Mouse (Mus musculus) forebrain, postnatal 0 days (tissue): ENCODE results near the gene Pex6. TPM values are rescaled to one million over a fixed set of nuclear protein-coding genes. Genes with fewer than 3 reads are reported as not detected.

Experiments
- ATAC-seq: fragments of 200-750 bp; cut with Nextera tagmentation; 2 replicates; pipeline ENCODE4 v1.8.0; 2017; ENCODE audit warnings: mild to moderate bottlenecking, moderate library complexity
- DNase-seq: peaks from one replicate; pipeline ENCODE4 v3.0.0-alpha.2; 2015
- H3K27ac ChIP-seq: fragments of 300-500 bp; sonication (generic); 2 replicates; pipeline ENCODE4 v1.5.1; 2014; ENCODE audit warnings: low read depth, mild to moderate bottlenecking, antibody characterized with exemption, low read length, moderate library complexity, mixed read lengths
- H3K27me3 ChIP-seq: fragments of 300-500 bp; sonication (generic); 2 replicates; pipeline ENCODE4 v1.6.1; 2014; ENCODE audit warnings: mild to moderate bottlenecking, low read length, mixed read lengths; ENCODE audit not compliant: insufficient read depth
- H3K36me3 ChIP-seq: fragments of 300-500 bp; sonication (generic); 2 replicates; pipeline ENCODE4 v1.6.1; 2014; ENCODE audit warnings: mild to moderate bottlenecking, moderate library complexity; ENCODE audit not compliant: insufficient read depth
- H3K4me1 ChIP-seq: fragments of 300-500 bp; sonication (generic); 2 replicates; pipeline ENCODE4 v1.6.1; 2014; ENCODE audit warnings: antibody characterized with exemption; ENCODE audit not compliant: insufficient read depth
- H3K4me2 ChIP-seq: fragments of 300-500 bp; sonication (generic); 2 replicates; pipeline ENCODE4 v1.6.1; 2014; ENCODE audit warnings: low read depth, mild to moderate bottlenecking, moderate library complexity
- H3K4me3 ChIP-seq: fragments of 300-500 bp; sonication (generic); 2 replicates; pipeline ENCODE4 v1.5.1; 2014; ENCODE audit warnings: low read depth, low read length, mixed read lengths
- H3K9ac ChIP-seq: fragments of 300-500 bp; sonication (generic); 2 replicates; pipeline ENCODE4 v1.6.1; 2014; ENCODE audit warnings: mild to moderate bottlenecking
- H3K9me3 ChIP-seq: fragments of 300-500 bp; sonication (generic); 2 replicates; pipeline ENCODE4 v1.6.1; 2016; ENCODE audit warnings: low read length
- CTCF ChIP-seq: sonication (generic); IDR thresholded peaks from 2 replicates; pipeline ENCODE4 v1.5.1; 2016; ENCODE audit warnings: antibody characterized with exemption, control low read depth, low read depth
- WGBS: fragments of 180-500 bp; shearing (Covaris S2); extraction: QIAGEN DNeasy Blood & Tissue Kit; methylation state at CpG from one replicate; pipeline ENCODE4 v1.1.7; 2014; 5-methylcytosine and 5-hydroxymethylcytosine counted together
- polyA plus RNA-seq: library from polyadenylated mRNA; unstranded; fragments of >200 nt; fragmentation: Nextera tagmentation; extraction: Ambion mirVana; gene quantifications from 2 replicates; pipeline ENCODE4 v1.2.1, GENCODE M21; 2015
- total RNA-seq: library from RNA; depleted of rRNA; stranded (reverse); fragments of >200 nt; gene quantifications from 2 replicates; pipeline ENCODE4 v1.2.3, GENCODE M21; 2014; rRNA removed

The Pex6 gene
- total RNA-seq (36.5 and 37.9 TPM in 2 replicates), polyA plus RNA-seq (19.6 TPM in 2 replicates)

- ATAC-seq (peak; percentile 97), DNase-seq (peak; percentile 94)
- peak within 1 kb of the TSS; percentile 100 for H3K4me3 ChIP-seq
- H3K4me1 ChIP-seq: no peaks in the 10 kb centered on the region
- peak within 1 kb of the TSS; percentile 96 for H3K4me2 ChIP-seq
- peaks cover 19% of the 10 kb centered on the region for H3K36me3 ChIP-seq
- H3K27ac ChIP-seq: peak within 1 kb of the TSS; percentile 76
- peak; percentile 27; the same call in 1 of the 2 replicates for TF ChIP-seq CTCF
- WGBS: 8% methylated on average over 35 of the region's 36 CpGs
- H3K27me3 ChIP-seq: no peaks in the 10 kb centered on the region
- no peaks in the 10 kb centered on the region for H3K9me3 ChIP-seq
- H3K9ac ChIP-seq: peak within 1 kb of the TSS; percentile 78
Measured at GRCm38 (mm10) chr17:46710959-46711597, at the start of gene Pex6. Gene Pex6, plus strand, starts transcription at chr17:46711463.

DNA sequence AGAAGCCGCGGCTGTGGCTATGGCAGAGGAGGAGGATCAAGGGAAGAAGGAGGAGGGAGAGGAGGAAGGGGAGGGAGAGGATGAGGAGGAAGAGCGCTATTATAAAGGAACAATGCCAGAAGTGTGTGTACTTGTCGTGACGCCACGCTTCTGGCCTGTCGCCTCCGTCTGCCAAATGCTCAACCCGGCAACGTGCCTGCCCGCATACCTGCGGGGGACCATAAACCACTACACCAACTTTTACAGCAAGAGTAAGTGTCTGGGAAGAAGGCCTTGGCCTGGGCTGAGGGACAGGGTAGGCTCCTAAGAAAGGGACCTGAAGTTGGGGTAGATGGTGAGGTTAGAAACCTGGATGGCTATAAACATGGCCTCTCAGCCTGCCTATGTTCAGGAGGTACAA is 49.3 kb upstream of the Pex6 start:
- no peak overlapping the region for H3K4me3 ChIP-seq
- H3K36me3 ChIP-seq: peaks cover 83% of the 10 kb centered on the region
- no peak overlapping the region for H3K4me2 ChIP-seq
- no peak overlapping the region for H3K9ac ChIP-seq
- ATAC-seq (no peak), DNase-seq (no peak)
- H3K27ac ChIP-seq: no peak overlapping the region
- no peaks in the 10 kb centered on the region for H3K9me3 ChIP-seq
- H3K4me1 ChIP-seq: no peaks in the 10 kb centered on the region
- no peak for TF ChIP-seq CTCF
- no peaks in the 10 kb centered on the region for H3K27me3 ChIP-seq
- WGBS: 89% methylated on average over 12 of the region's 12 CpGs

DNA sequence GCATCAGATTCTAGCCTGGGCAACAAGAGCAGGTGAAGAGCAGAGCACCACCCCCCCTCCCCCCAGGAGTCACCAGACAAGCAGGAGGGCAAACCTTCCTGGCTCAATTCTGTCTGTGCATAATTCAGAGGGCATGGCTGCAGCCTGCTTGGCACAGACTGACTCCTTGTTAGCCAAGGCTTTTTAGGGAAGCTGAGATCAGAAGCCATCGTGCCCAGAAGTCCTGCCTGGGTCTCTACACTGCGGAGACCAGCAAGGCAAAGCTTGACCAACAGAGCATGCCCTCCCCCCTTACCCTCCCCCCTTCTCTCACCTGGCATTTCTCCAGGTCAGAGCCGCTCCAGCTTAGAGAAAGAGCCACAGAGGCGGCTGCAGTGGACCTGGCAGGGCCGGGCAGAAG is 48.5 kb upstream of the Pex6 start:
- H3K9me3 ChIP-seq: no peaks in the 10 kb centered on the region
- H3K4me1 ChIP-seq: no peaks in the 10 kb centered on the region
- no peak overlapping the region for H3K4me2 ChIP-seq
- no peak for TF ChIP-seq CTCF
- DNase-seq: no peak
- no peak overlapping the region for H3K9ac ChIP-seq
- peaks cover 80% of the 10 kb centered on the region for H3K36me3 ChIP-seq
- no peaks in the 10 kb centered on the region for H3K27me3 ChIP-seq
- WGBS: 72% methylated on average over 5 of the region's 5 CpGs
- no peak overlapping the region for H3K4me3 ChIP-seq
- H3K27ac ChIP-seq: no peak overlapping the region
- ATAC-seq: no peak

GRCm38 (mm10) chr17:46667712-46668111 is 43.6 kb upstream of the Pex6 start:
- H3K27ac ChIP-seq: no peak overlapping the region
- 0 out of 2 replicates have a peak, but pooled peaks have one; percentile 20 for ATAC-seq
- no peak overlapping the region for H3K9ac ChIP-seq
- WGBS: 93% methylated on average over 16 of the region's 16 CpGs
- no peak for DNase-seq
- no peak overlapping the region for H3K4me3 ChIP-seq
- no peaks in the 10 kb centered on the region for H3K27me3 ChIP-seq
- no peak overlapping the region for H3K4me2 ChIP-seq
- TF ChIP-seq CTCF: no peak
- peaks cover 62% of the 10 kb centered on the region for H3K36me3 ChIP-seq
- H3K4me1 ChIP-seq: no peaks in the 10 kb centered on the region
- H3K9me3 ChIP-seq: no peaks in the 10 kb centered on the region

DNA sequence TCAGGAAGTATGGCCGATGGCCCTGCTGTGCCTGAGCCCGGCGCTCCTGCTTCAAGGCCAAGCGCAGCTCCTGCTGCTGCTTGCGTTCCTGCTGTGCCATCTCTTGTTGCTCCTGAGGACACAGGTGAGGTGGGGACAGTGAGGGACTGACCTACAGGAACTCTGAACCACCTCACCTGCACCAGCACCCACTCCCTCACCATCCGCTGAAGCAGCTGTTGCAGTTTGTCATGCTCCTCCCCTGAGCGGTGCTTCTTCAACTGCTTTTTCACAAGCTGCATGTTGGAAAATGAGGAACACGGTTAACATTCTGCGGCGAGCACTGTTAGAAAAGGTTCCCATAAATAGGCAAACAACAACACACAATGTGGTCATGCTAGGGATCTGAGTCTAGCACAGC is 41.4 kb upstream of the Pex6 start:
- no peaks in the 10 kb centered on the region for H3K9me3 ChIP-seq

DNA sequence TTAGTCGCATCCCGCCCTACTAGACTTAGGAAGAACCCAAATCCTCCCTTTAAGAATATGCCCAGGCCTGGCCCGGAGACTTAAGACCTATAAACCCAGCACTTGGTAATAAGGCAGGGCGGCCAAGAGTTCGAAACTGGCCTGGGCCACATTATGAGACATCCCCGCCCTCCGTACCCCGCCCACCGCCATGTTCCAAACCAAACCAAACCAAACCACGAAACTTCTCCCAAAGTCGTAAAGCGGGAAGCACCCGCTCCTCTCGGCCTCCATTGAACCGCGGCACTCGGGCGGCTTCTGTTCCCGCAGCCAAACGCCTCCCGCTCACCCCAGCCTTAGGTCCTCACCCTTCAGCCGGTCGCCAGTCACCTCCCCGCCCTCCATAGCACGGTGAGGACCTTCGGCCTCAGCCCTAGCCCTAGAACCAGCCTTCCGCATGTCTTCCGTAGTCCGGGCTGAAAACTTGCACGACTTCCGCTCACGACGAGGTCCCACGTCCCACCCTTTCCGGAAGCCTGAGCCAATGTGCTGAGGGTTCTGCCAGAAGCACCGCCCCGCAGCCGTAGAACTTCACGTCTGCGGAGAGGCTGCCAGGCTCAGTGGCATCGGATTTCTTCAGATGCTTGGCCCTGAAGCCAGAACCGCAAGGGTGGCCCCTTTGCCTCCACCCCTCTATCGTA is 37.3 kb upstream of the Pex6 start, which contains the start of gene Rrp36:
TSS of gene Rrp36 (minus strand) at position 503 of the 680 bp plus-strand sequence.
- peak; percentile 96 for DNase-seq
- no peaks in the 10 kb centered on the region for H3K9me3 ChIP-seq
- H3K36me3 ChIP-seq: peaks cover 56% of the 10 kb centered on the region
- no peak for TF ChIP-seq CTCF
- peak within 1 kb of the TSS; percentile 76 for H3K4me3 ChIP-seq
- WGBS: 2% methylated on average over 43 of the region's 43 CpGs
- peak; percentile 98 for ATAC-seq
- no peaks in the 10 kb centered on the region for H3K27me3 ChIP-seq
- H3K27ac ChIP-seq: peak within 1 kb of the TSS; percentile 69
- H3K4me1 ChIP-seq: peaks cover 6% of the 10 kb centered on the region
- H3K9ac ChIP-seq: peak within 1 kb of the TSS; percentile 59
- peak within 1 kb of the TSS; percentile 85 for H3K4me2 ChIP-seq

More for the DNA sequence above, 41.4 kb upstream of the Pex6 start:
- Histone ChIP-seq H3K4me3 (no peak overlapping the region), H3K9ac (no peak overlapping the region), H3K4me1 (peaks cover 4% of the 10 kb centered on the region; the same call in 1 of the 2 replicates), H3K27ac (no peak overlapping the region), H3K36me3 (peaks cover 44% of the 10 kb centered on the region), H3K4me2 (no peak overlapping the region), H3K27me3 (no peaks in the 10 kb centered on the region)
- TF ChIP-seq CTCF: no peak
- DNase-seq: no peak
- ATAC-seq: no peak
- 97% methylated on average over 10 of the region's 10 CpGs for WGBS
